Mouse (Mus musculus) lung, postnatal 10 days (tissue): ENCODE results near the gene Lpxn.

Experiments
- DNase-seq: peaks from one replicate; pipeline ENCODE4 v3.0.0; 2021

Gene Lpxn

GRCm38 (mm10) chr19:12806214-12806613 is 10.2 kb downstream of the Lpxn start:
- DNase-seq, result no peak

GRCm38 (mm10) chr19:12812644-12813364 is 16.8 kb downstream of the Lpxn start:
- no peak for DNase-seq

GRCm38 (mm10) chr19:12813883-12814282 is 17.9 kb downstream of the Lpxn start:
- DNase-seq, result no peak

- no peak for DNase-seq
These were observed 22.5 kb downstream of the Lpxn start for GRCm38 (mm10) chr19:12818507-12818906.

GRCm38 (mm10) chr19:12820383-12820782 is 24.4 kb downstream of the Lpxn start:
- DNase-seq, result peak; percentile 32

- DNase-seq, result no peak
These were observed 28.6 kb downstream of the Lpxn start for GRCm38 (mm10) chr19:12824549-12824948.

GRCm38 (mm10) chr19:12830823-12831430 is 34.9 kb downstream of the Lpxn start:
- no peak for DNase-seq

GRCm38 (mm10) chr19:12831559-12831958 is 35.6 kb downstream of the Lpxn start:
- no peak for DNase-seq

- DNase-seq, result no peak
These were observed 37.6 kb downstream of the Lpxn start for GRCm38 (mm10) chr19:12833625-12834024.

- no peak for DNase-seq
These were observed 42.5 kb downstream of the Lpxn start for GRCm38 (mm10) chr19:12838507-12838906.

- no peak for DNase-seq
These were observed 50.4 kb downstream of the Lpxn start, which contains the start of gene Gm5244 for GRCm38 (mm10) chr19:12846382-12846781. Gene Gm5244 (plus strand): TSS chr19:12846682.

GRCm38 (mm10) chr19:12856983-12857382 is 61.0 kb downstream of the Lpxn start, which contains the start of gene Olfr1444:
Gene Olfr1444 (plus strand): TSS chr19:12857283.
- no peak for DNase-seq
